Mouse (Mus musculus): ENCODE results near the gene Cd200. TPM values are rescaled to one million over a fixed set of nuclear protein-coding genes. Genes with fewer than 3 reads are reported as not detected.
A peak's percentile ranks its signal among the peaks of the same experiment; 100 is the strongest.
"Not testable (repeated sequence)": the region's sequence is repeated elsewhere in the genome, so short reads cannot be mapped to it uniquely, and the experiment has no call there.

Cd200 gene
- 36.5 and 37.4 TPM in 2 replicates for polyA plus RNA-seq (2015; fragmentation: Nextera tagmentation; extraction: Ambion mirVana)

DNA sequence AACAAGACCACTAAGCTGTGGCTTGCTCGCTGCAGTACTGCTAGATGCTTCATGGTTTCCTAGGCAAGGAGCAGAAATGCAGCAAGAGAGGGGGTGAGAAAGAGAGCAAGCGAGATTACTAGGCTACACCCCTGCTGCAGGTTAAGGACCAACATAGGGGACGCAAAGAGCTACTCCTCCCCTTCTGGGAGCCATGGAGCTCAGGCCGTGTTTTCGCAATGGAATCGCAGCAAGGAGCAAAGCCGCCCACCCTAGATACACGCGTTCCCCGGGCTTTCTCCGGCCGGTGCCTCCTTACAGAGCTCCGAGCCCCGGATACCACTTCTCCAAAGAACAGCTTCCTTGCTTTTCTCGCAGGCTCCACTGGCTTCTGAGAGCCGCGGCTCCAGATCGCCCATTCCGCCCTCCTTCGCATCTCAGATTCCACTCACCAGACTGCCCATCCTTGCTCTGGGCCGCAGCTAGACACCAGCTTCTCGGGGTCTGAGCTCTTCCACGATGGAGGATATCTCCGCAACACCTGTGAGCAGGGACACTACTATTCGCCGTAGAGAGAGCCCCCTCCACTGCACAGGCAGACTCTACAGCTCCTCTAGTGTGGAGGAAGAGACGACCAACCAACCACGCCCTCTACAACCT, at the start of gene Cd200:
Gene Cd200, minus strand, starts transcription at position 629 of the 639 bp plus-strand sequence.
- Histone ChIP-seq H3K27ac (peak within 1 kb of the TSS; percentile 67), H3K9me3 (no peaks in the 10 kb centered on the region), H3K4me3 (replicated peaks) (peak within 1 kb of the TSS; percentile 58), H3K36me3 (no peaks in the 10 kb centered on the region), H3K4me2 (replicated peaks) (peak within 1 kb of the TSS; percentile 84), H3K27me3 (replicated peaks) (no peaks in the 10 kb centered on the region), H3K9ac (peak within 1 kb of the TSS; percentile 59), H3K4me1 (replicated peaks) (0 out of 2 replicates have a peak, but pooled peaks cover 2% of the 10 kb centered on the region)
- 2% methylated on average over 28 of the region's 28 CpGs for WGBS
- peak; percentile 93 for ATAC-seq

DNA sequence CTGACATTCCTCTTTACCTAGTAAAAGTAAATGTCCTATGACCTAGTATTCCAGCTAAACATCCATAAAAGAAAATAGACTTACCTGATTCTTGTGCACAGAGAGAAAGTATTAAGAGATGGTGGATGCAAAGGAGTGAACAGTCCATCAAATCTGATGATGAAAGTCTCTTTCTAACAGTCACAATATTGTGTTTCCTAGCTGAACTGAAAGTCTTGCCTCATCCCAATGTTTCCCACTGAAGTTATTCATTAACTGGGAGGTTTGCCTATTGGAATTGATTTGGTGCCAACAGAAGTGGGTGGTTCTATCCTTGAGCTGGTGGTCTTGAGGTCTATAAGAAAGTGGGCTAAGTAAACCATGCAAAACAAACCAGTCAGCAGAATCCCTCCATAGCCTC, 45.9 kb upstream of the Cd200 start:
- Histone ChIP-seq H3K27me3 (replicated peaks) (no peaks in the 10 kb centered on the region), H3K9me3 (no peaks in the 10 kb centered on the region), H3K27ac (no peak overlapping the region), H3K36me3 (no peaks in the 10 kb centered on the region), H3K4me2 (replicated peaks) (no peak overlapping the region), H3K4me1 (replicated peaks) (no peaks in the 10 kb centered on the region), H3K9ac (no peak overlapping the region), H3K4me3 (replicated peaks) (no peak overlapping the region)
- ATAC-seq: peak; percentile 63

DNA sequence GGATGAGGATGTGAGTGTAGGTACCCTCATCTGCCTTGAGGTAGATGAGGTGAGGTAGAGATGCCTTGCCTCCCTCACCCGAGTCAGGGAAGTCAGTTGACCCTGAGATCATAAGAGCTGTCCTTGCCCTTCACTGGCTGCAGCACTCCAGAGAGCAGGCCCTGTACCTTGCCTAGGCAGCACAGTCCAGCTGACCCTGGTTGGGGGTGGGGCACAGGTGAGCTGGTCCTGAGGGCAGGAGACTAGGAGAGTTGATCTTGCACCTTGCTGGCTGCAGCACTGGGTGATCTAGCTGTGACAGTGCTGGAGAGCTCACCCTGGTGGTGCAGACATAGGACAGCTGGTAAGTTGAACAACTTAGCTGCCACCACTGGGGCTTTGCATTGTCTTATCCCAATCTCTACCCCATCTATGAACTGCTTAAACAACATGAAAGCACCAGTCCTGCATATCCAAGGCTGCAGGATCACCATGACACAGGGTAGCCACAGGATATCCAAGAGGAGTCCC, 28.4 kb upstream of the Cd200 start:
- Histone ChIP-seq H3K9ac (no peak overlapping the region), H3K4me1 (replicated peaks) (no peaks in the 10 kb centered on the region), H3K4me3 (replicated peaks) (no peak overlapping the region), H3K36me3 (no peaks in the 10 kb centered on the region), H3K27ac (no peak overlapping the region), H3K27me3 (replicated peaks) (no peaks in the 10 kb centered on the region), H3K4me2 (replicated peaks) (no peak overlapping the region), H3K9me3 (no peaks in the 10 kb centered on the region)
- ATAC-seq: 0 out of 2 replicates have a peak, but pooled peaks have one; percentile 17
- WGBS: 93% methylated on average over 1 of the region's 1 CpGs

DNA sequence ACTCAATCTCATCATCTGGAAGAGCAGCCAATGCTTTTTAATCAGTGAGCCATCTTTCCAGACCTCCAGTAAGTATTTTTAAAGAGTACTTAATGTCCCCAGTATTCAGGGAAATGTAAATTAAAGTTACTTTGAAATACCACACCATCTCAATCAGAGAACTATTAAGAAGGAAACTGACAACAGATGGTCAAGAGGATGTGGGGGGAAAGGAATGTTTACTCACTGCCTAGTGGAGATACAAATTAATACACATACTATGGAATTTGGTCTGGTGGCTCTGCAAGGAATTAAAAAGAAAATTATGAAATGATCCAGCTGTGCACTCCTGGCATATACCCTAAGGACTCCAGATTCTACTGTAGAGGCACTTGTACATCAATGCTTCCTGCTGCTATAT, 26.7 kb upstream of the Cd200 start:
- Histone ChIP-seq H3K36me3 (no peaks in the 10 kb centered on the region), H3K27ac (no peak overlapping the region), H3K9me3 (no peaks in the 10 kb centered on the region), H3K4me3 (replicated peaks) (no peak overlapping the region), H3K4me2 (replicated peaks) (no peak overlapping the region), H3K27me3 (replicated peaks) (no peaks in the 10 kb centered on the region), H3K9ac (no peak overlapping the region), H3K4me1 (replicated peaks) (no peaks in the 10 kb centered on the region)
- ATAC-seq: peak; percentile 47

DNA sequence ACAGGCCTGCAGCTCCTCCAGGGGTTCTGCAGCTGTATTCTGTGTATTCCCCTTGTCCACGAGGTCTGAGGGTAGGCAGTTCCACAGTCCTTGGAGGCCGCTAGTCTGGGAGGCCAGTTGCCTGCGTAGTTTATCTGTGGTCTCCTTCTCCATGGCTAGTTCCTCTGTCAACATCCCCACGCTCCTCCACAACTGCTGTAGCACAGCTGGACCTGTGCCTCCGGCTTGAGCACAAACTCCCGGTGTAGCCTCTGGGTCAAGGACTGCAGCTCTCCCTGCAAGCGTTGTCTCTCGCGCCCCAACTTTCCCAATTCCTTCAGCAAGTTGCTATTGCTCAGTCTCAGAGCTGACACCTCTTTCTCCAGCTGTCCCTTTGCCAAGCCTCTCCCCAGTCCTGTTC, 18.8 kb upstream of the Cd200 start:
- 78% methylated on average over 9 of the region's 9 CpGs for WGBS
- Histone ChIP-seq H3K4me2 (replicated peaks) (no peak overlapping the region), H3K27me3 (replicated peaks) (no peaks in the 10 kb centered on the region), H3K4me3 (replicated peaks) (no peak overlapping the region), H3K9me3 (no peaks in the 10 kb centered on the region), H3K9ac (no peak overlapping the region), H3K27ac (no peak overlapping the region), H3K4me1 (replicated peaks) (no peaks in the 10 kb centered on the region), H3K36me3 (no peaks in the 10 kb centered on the region)
- ATAC-seq: no peak

DNA sequence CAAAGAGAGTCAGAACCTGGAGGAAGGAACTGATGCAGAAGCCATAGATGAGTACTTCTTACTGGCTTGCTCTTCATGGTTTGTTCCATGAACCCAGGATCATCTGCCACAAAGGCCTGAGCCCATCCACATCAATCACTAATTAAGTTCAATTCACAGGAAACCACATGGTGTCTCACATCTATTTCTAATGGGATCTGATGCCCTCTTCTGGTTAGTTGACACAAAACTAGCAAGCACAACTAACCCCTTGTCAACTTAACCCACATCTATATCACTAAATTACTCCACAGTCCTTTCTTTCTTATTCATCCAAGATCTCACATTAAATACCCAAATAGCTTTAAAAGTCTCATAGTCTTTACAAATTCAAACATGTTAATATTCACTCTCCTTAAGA, 4.6 kb upstream of the Cd200 start:
- H3K9ac ChIP-seq: no peak overlapping the region
- no peaks in the 10 kb centered on the region for H3K36me3 ChIP-seq
- H3K9me3 ChIP-seq: no peaks in the 10 kb centered on the region
- no peak overlapping the region for H3K4me3 ChIP-seq (replicated peaks)
- H3K27ac ChIP-seq: no peak overlapping the region
- H3K4me1 ChIP-seq (replicated peaks): 0 out of 2 replicates have a peak, but pooled peaks cover 2% of the 10 kb centered on the region
- ATAC-seq: no peak
- no peaks in the 10 kb centered on the region for H3K27me3 ChIP-seq (replicated peaks)
- no peak overlapping the region for H3K4me2 ChIP-seq (replicated peaks)

DNA sequence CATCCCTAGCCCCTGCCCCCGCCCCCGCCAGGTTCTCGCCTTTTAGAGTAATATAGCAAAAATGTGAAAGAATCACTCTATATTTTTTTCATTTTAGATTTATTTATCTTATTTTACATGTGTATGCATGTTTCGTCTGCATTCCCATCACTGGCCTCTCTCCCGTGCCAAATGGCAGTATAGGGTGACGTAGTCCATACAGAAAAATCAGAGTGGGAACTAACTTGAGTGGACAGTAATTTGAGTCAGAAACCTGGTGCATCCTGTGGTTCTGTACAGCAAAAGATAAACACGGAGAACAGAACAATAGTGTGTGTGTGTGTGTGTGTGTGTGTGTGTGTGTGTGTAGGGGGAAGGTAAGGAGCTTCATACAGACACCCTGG, 202 bp upstream of the Cd200 start:
- not testable (repeated sequence) for H3K4me1 ChIP-seq (replicated peaks); H3K9ac ChIP-seq; H3K9me3 ChIP-seq; H3K36me3 ChIP-seq; H3K27me3 ChIP-seq (replicated peaks)
- 0 out of 2 replicates have a peak overlapping the region, but pooled peaks have one; percentile 67 for H3K27ac ChIP-seq
- 28% methylated on average over 7 of the region's 7 CpGs for WGBS
- peak overlapping the region; percentile 84 for H3K4me2 ChIP-seq (replicated peaks)
- peak overlapping the region; percentile 58 for H3K4me3 ChIP-seq (replicated peaks)
- ATAC-seq: peak; percentile 50; the same call in 1 of the 2 replicates

DNA sequence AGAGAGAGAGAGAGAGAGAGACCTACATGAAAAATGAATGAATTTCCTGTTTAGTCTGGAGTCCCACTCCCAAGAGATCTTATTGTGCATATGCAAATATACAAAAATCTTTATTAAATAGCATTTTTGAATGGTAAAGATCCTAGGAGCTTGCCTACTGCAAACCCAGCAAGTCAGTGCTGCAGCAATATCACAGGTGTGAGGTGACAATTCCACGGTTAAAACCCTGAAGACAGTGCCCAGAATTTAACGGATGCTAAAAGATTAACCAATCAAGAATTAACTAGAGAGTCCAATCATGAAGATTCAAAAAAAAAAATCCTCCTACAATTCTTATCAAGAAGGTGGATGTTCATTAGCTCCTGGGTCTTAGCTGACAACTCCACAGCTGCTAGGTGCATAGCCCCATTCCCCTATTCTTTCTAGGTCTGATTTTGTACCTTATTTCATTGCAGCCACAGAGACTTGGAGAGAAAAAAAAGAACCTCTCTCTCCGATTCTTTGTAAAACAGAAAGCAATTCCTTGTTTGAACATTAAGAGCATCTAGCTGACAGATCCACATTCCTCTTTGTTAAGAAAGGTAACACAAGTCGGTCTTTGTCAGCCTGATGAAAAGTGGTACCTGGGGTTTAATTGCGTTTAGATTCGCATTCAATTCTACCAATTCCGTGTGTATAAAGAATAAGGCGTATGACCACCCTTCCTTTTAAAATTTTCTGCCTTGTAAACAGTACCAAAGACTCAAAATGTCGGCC, 1.0 kb downstream of the Cd200 start:
- Histone ChIP-seq H3K27ac (no peak overlapping the region), H3K36me3 (no peaks in the 10 kb centered on the region), H3K4me2 (replicated peaks) (peak overlapping the region; percentile 84), H3K4me1 (replicated peaks) (0 out of 2 replicates have a peak, but pooled peaks cover 2% of the 10 kb centered on the region), H3K9me3 (no peaks in the 10 kb centered on the region), H3K9ac (peak overlapping the region; percentile 59), H3K4me3 (replicated peaks) (peak overlapping the region; percentile 58), H3K27me3 (replicated peaks) (no peaks in the 10 kb centered on the region)
- ATAC-seq: no peak
- 39% methylated on average over 9 of the region's 9 CpGs for WGBS

DNA sequence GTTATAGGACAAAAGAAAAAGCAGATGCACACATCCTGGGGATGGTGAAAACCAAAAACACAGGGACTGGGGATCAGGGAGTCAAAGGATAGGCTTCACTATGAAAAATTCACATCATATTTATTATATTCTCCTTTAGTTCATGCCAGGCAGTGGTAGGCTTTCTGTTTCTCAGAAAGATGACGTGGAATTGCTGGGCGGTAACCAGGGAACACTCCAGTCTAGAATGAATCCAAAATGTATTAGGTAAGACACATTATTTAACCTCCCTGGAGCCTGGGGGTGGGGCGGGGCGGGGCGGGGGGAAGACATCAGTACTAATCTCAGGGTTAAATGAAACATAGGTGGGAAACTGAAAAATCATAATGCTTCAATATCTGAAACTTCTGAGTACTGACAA, 1.8 kb downstream of the Cd200 start:
- Histone ChIP-seq H3K36me3 (no peaks in the 10 kb centered on the region), H3K4me1 (replicated peaks) (0 out of 2 replicates have a peak, but pooled peaks cover 2% of the 10 kb centered on the region), H3K9ac (no peak overlapping the region), H3K4me3 (replicated peaks) (no peak overlapping the region), H3K27ac (no peak overlapping the region), H3K27me3 (replicated peaks) (no peaks in the 10 kb centered on the region), H3K4me2 (replicated peaks) (no peak overlapping the region), H3K9me3 (no peaks in the 10 kb centered on the region)
- no peak for ATAC-seq
- 86% methylated on average over 5 of the region's 5 CpGs for WGBS

DNA sequence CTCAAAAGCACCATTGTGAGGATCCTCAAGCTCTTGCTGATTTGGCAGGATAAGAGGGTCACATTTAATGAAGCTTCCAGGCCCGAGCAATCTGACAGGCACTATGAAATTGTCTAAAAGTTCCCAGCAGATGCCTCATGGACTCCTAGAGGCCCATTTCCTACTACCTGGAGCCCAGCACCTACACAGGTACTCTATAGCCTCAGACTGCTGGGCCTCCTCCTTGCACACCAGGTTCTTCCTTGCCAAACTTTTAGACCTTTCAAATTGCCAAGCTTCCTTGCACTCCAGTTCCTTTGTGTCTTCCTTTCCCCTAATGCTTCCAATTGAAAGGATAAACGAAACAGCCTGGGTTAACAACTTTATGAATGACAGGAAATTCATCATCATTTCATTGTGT, 5.9 kb downstream of the Cd200 start:
- WGBS: 71% methylated on average over 2 of the region's 2 CpGs
- Histone ChIP-seq H3K4me1 (replicated peaks) (no peaks in the 10 kb centered on the region), H3K27ac (no peak overlapping the region), H3K9ac (no peak overlapping the region), H3K4me3 (replicated peaks) (no peak overlapping the region), H3K9me3 (no peaks in the 10 kb centered on the region), H3K36me3 (no peaks in the 10 kb centered on the region), H3K4me2 (replicated peaks) (no peak overlapping the region), H3K27me3 (replicated peaks) (no peaks in the 10 kb centered on the region)
- no peak for ATAC-seq

DNA sequence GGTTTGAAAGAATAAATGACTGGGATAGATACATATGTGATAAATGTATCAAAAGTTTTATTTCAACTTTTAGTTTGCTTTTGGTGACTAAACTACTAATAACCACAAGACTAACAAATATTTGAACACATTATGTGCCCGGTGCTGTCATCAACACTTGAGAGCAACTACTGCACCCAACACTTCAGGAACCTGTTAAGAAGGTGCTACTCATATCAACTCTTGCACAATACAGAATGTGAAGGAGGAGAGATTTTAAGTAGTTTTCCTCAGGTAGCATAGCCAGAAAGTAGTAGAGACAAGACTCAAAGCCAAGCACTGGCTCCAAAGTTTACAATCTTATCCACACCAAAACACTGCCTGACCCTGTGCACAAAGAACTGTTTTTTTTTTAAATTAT, 6.8 kb downstream of the Cd200 start:
- Histone ChIP-seq H3K36me3 (no peaks in the 10 kb centered on the region), H3K9me3 (no peaks in the 10 kb centered on the region), H3K27me3 (replicated peaks) (no peaks in the 10 kb centered on the region), H3K9ac (no peak overlapping the region), H3K27ac (no peak overlapping the region), H3K4me2 (replicated peaks) (no peak overlapping the region), H3K4me1 (replicated peaks) (no peaks in the 10 kb centered on the region), H3K4me3 (replicated peaks) (no peak overlapping the region)
- ATAC-seq: no peak
- 77% methylated on average over 1 of the region's 1 CpGs for WGBS

DNA sequence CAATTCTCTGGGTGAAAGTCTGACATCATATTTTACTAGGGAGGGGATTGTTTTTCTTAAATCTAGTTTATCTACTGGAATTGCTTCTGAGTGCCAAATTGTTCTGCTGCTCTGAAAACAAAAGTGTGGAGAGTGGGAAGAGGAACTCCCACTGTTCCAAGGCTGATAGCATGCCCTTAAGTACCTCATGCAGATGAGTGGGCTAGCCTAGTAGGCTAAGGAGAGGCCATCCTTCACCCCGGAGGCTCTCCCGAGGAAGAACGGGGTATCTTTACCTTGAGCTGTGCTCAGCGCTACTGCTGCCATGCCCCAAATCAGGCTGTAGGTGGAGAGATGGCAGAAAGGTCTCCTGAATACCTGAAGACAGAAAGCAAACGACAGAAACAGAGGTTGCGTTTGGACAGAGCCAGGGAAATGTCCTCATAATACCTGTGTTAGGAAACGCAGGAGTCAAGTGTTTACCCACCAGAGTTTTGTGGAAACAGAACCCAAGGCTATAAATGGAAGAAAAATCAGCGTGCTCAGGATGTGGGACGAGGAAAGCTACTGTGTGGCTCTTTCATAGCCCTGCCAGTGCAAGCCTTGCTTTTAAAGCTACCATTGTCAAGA, 8.8 kb downstream of the Cd200 start:
- no peaks in the 10 kb centered on the region for H3K36me3 ChIP-seq
- H3K27ac ChIP-seq: no peak overlapping the region
- ATAC-seq: no peak
- H3K9me3 ChIP-seq: no peaks in the 10 kb centered on the region
- H3K27me3 ChIP-seq (replicated peaks): no peaks in the 10 kb centered on the region
- no peak overlapping the region for H3K4me2 ChIP-seq (replicated peaks)
- H3K4me1 ChIP-seq (replicated peaks): no peaks in the 10 kb centered on the region
- WGBS: 49% methylated on average over 9 of the region's 9 CpGs
- H3K9ac ChIP-seq: no peak overlapping the region
- H3K4me3 ChIP-seq (replicated peaks): no peak overlapping the region

Data from intestine, embryonic 15.5 days (tissue).